Mouse (Mus musculus) lung, adult 2 months (tissue): ENCODE results near the gene Adipoq. TPM values are rescaled to one million over a fixed set of nuclear protein-coding genes. Genes with fewer than 3 reads are reported as not detected.

Source experiments
- DNase-seq: peaks from one replicate; pipeline ENCODE4 v3.0.0; 2022
- H3K4me1 ChIP-seq: fragments of 200-500 bp; 2 replicates; pipeline ENCODE4 v1.6.1; 2011; ENCODE audit warnings: low read length; ENCODE audit not compliant: control insufficient read depth, insufficient read depth
- H3K4me3 ChIP-seq: fragments of 200-500 bp; replicated peaks from 2 replicates; pipeline ENCODE3; 2011; ENCODE audit warnings: low read depth, mild to moderate bottlenecking, control low read depth, low read length; ENCODE audit errors: extremely low read depth
- CTCF ChIP-seq: fragments of 200-500 bp; IDR thresholded peaks from 2 replicates; pipeline ENCODE4 v1.5.1; 2011; ENCODE audit warnings: mild to moderate bottlenecking, low read length, control low read depth; ENCODE audit not compliant: insufficient read depth
- POLR2A ChIP-seq: fragments of 200-500 bp; IDR thresholded peaks from 2 replicates; pipeline ENCODE4 v1.6.1; 2011; ENCODE audit warnings: low read depth, mild to moderate bottlenecking, control low read depth, low read length, borderline replicate concordance; ENCODE audit errors: extremely low read depth
- WGBS: fragments of 180-500 bp; shearing (Covaris S2); methylation state at CpG from one replicate; pipeline ENCODE4 v1.1.7; 2018; 5-methylcytosine and 5-hydroxymethylcytosine counted together
- polyA plus RNA-seq: library from polyadenylated mRNA; depleted of rRNA; stranded (reverse); fragments of >200 nt; gene quantifications from 2 replicates; pipeline ENCODE4 v1.2.3, GENCODE M21; 2012

Gene Adipoq
- polyA plus RNA-seq, 1 experiment: 19.3 TPM

DNA sequence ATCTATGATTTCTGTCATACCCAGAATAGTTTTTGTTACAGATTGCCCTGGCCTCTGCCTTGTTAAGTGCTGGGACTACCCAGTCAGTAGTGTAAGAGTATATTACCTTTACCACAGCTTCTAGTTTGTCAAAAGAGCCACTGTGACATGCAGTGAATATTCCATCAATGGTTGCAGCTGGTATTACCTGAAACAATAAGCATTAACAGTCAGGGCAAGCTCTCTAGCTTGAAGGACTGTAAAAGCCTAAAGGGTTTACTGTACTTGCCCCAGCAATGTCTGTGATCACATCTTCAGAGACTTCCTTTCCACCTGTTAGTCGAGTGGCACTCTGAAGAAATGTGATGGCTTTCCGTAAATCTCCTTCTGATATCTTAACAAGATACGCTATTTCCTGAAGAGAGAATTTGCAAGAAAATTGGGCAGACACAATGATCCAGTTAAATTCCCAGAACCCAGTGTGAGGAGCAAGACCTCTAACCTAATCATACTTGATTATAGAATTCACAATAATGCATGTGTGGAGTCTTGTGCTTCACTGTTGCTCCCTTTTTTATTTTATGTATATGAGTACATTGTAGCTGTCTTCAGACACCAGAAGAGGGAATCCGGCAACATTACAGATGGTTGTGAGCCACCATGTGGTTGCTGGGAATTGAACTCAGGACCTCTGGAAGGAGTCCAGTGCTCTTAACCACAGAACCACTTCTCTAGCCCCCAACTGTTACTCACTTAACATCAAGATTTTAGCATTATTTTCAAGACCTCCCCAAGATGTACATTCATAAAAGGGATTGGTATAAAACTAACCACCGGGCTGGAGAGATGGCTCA is 31.8 kb upstream of the Adipoq start:
- WGBS: 56% methylated on average over 5 of the region's 5 CpGs
- no peak for TF ChIP-seq POLR2A
- no peak for TF ChIP-seq CTCF
- no peak for DNase-seq
- Histone ChIP-seq H3K4me3 (no peak overlapping the region), H3K4me1 (peaks cover 4% of the 10 kb centered on the region)

- no peak overlapping the region for H3K4me3 ChIP-seq
- peaks cover 4% of the 10 kb centered on the region for H3K4me1 ChIP-seq
- DNase-seq: no peak
- TF ChIP-seq CTCF: no peak
- no peak for TF ChIP-seq POLR2A
- WGBS: 75% methylated on average over 3 of the region's 3 CpGs
Observed at GRCm38 (mm10) chr16:23115486-23115885, 30.9 kb upstream of the Adipoq start.

DNA sequence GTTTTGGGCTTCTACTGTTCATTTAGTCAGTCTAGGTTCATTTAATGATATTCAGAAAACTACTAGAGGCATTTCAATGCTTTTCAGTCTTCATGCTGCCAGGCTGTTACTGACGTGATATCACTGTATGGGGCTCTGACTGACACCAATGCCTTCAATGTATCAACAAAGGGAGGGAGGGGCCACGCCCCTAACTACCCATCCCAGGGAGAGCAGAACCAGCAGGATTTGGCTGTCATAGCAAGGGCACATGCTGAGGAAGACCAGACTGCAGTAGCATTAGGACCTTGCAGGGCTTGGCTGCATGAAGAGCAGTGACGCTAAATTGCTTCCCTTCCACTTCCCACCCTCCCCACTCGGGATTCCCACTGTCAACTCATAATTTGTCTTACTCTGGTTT is 29.2 kb upstream of the Adipoq start:
- DNase-seq: no peak
- WGBS: 59% methylated on average over 4 of the region's 4 CpGs
- H3K4me1 ChIP-seq: no peaks in the 10 kb centered on the region
- TF ChIP-seq POLR2A: no peak
- TF ChIP-seq CTCF: no peak
- H3K4me3 ChIP-seq: no peak overlapping the region

GRCm38 (mm10) chr16:23122446-23122845 is 23.9 kb upstream of the Adipoq start:
- Histone ChIP-seq H3K4me1 (no peaks in the 10 kb centered on the region), H3K4me3 (no peak overlapping the region)
- TF ChIP-seq POLR2A: no peak
- TF ChIP-seq CTCF: no peak
- WGBS: 96% methylated on average over 3 of the region's 3 CpGs
- DNase-seq: no peak

DNA sequence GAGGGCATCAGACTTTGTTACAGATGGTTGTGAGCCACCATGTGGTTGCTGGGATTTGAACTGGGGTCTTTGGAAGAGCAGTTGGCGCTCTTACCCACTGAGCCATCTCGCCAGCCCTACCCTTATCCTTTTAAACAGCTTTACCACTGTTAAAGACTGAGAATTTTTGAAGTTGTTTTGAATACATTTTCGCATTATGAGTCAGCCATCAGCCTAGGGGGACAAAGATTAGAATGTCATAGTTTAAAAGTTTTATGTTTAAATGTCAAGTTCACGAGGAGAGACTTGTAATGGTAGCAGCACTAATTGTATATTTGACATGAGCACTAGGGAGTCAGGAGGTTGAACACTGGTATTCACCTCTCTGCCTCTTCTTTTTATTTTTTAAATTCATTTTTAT is 23.2 kb upstream of the Adipoq start:
- TF ChIP-seq POLR2A (no peak), CTCF (no peak)
- H3K4me3 ChIP-seq: no peak overlapping the region
- H3K4me1 ChIP-seq: no peaks in the 10 kb centered on the region; the same call in 1 of the 2 replicates
- DNase-seq: no peak
- 95% methylated on average over 4 of the region's 4 CpGs for WGBS

DNA sequence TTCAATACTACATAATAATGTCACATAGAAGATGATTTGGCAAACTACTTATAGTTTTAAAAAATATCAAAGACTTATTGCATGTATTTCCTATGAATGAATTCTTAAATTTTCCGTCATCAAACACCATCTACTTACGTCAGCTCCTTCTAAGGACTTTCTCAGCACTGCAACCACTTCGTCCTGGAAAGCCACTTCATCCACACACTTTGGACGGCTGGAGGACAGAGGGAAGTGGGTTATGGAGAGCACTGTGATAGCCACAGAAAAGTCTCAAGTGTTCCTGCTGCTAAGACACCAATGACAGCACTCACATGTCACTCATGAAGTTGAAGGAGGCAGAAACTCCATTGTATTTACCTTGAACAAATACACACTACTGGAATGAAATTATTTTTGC is 21.9 kb upstream of the Adipoq start:
- no peak for DNase-seq
- no peak overlapping the region for H3K4me3 ChIP-seq
- TF ChIP-seq POLR2A: no peak
- TF ChIP-seq CTCF: no peak
- 64% methylated on average over 4 of the region's 4 CpGs for WGBS
- H3K4me1 ChIP-seq: peaks cover 4% of the 10 kb centered on the region; the same call in 1 of the 2 replicates

- Histone ChIP-seq H3K4me3 (peak overlapping the region; percentile 97), H3K4me1 (peaks cover 4% of the 10 kb centered on the region; the same call in 1 of the 2 replicates)
- TF ChIP-seq CTCF: no peak
- TF ChIP-seq POLR2A: no peak
- no peak for DNase-seq
- WGBS: 0% methylated on average over 4 of the region's 4 CpGs
Observed at GRCm38 (mm10) chr16:23127311-23127672, 19.0 kb upstream of the Adipoq start.

GRCm38 (mm10) chr16:23127673-23128375 is 18.5 kb upstream of the Adipoq start, which contains the start of gene Rfc4:
Gene Rfc4 (minus strand): TSS chr16:23127737.
- Histone ChIP-seq H3K4me3 (peak within 1 kb of the TSS; percentile 97), H3K4me1 (peaks cover 4% of the 10 kb centered on the region; the same call in 1 of the 2 replicates)
- peak; percentile 95 for DNase-seq
- under 1% methylated on average over 51 of the region's 51 CpGs for WGBS
- peak; percentile 28 for TF ChIP-seq CTCF
- TF ChIP-seq POLR2A: peak; percentile 85

DNA sequence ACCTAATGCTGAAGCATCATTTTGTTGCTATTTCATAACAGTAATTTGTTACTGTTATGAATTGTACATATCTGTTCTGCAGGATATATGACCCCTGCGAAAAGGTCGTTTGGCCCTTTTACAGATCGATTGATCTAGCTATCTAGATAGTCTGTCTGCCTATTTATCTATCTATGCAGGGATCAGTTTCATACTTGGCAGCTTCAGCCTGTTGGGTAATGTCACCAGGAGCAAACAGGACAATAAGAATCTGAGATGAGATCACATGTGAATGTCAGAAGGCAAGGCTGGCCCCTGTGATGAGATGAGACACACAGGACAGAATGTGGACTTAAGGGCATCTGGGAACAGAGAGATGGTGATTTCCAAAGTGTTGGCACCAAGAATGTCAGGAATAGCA is 16.0 kb upstream of the Adipoq start:
- DNase-seq: no peak
- peaks cover 4% of the 10 kb centered on the region; the same call in 1 of the 2 replicates for H3K4me1 ChIP-seq
- H3K4me3 ChIP-seq: no peak overlapping the region
- TF ChIP-seq POLR2A: no peak
- no peak for TF ChIP-seq CTCF
- WGBS: 86% methylated on average over 3 of the region's 3 CpGs
